Mouse (Mus musculus): ENCODE results near the gene Msantd1.

Gene Msantd1

DNA sequence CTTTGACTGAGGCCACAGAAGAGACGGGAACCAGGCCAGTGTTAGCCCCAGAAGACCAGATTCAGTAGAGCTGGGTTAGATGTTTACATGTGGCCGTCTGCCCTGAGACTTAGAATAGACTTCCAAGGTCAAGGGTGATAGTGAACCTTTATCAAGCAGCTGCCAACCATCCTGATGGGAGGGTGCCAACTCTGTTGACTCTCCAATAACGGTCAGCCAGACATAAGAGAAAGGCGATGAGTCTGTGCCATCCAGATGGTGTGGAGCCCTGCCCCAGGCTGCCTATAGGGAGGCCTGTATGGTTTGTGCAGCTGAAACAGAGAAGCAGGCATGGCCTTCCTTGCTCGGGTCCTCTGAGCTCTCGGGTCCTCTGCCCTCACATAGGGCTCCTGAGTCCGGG is 16.7 kb downstream of the Msantd1 start:
- DNase-seq (ENCODE audit: low read depth, low spot score), result no peak

DNA sequence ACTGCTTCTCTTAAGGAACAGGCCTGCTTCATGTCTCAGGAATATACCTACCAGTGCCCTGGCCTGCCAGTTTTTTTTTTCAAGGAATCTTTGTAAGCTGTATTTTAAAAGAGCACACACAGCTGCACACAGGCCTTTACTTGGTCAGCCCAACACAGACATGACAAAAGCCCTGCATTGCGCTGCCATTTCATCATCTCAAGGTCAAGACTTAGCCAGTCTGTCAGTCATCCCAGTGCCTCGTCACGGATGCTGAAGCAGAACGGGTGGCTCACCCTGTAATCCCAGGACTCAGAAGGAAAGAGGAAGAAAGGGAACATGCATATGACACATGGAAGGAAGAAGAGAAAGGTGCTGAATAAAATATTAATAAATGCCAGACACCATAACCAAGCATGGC is 19.8 kb downstream of the Msantd1 start:
- no peak for DNase-seq (ENCODE audit: low read depth, low spot score)

DNA sequence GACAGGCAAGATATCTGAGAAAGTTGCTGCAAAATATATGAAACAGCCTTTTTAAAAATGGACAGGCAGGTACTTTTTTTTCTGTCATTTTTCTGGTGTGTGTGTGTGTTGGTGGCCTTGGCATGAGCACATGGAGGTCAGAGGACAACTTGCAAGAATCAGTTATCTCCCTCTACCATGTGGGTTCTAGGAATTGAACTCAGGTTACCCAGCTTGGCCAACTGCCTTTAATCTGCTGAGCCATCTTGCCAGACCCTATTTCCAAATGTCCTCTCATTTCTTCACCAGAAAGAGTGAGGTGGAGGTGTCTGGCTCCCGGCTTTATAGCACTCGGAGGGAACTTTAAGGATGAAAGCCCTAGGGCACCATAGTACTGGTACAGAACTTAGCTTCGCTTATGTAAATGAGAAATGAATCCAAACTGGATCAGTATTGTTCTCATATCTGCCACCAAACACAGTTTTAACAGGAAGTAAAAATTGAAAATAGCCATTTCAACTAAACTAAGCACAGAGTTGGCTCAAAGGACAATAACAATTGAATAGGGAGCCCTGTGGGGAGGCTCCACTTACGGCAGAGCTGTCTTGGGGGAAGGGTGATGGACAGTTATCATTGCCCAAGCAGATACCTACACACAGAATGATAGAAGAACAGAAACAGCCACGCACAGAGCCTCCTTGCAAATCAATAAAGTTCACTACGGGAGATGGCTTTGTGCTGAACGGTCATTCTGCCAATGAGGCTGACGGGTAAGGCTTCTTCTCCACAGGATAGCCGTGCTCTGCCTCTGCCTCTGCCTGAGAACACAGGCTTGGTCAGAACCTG is 22.6 kb downstream of the Msantd1 start:
- no peak for DNase-seq (ENCODE audit: low read depth, low spot score)

GRCm38 (mm10) chr5:34931091-34931490 is 23.3 kb downstream of the Msantd1 start:
- no peak for DNase-seq (ENCODE audit: low read depth, low spot score)

GRCm38 (mm10) chr5:34931516-34932457 is 24.0 kb downstream of the Msantd1 start:
- DNase-seq (ENCODE audit: low read depth, low spot score), result no peak

DNA sequence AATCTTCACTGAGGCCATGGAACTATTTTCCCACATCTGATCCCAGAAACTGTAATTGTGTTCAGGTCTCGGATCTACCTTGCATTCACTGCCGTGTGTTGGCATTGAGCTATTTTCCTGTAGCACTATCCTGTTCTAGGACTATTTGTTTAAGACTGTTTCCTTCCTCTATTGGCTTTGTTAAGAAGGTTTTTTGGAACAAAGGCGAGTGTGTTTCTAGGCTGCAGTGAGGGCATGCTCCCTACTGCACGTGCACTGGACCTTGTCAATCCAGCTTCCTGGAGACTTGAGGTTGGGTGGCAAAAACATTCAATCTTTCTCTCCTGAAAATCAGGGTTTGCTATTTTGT is 24.6 kb downstream of the Msantd1 start:
- DNase-seq (ENCODE audit: low read depth, low spot score), result no peak

DNA sequence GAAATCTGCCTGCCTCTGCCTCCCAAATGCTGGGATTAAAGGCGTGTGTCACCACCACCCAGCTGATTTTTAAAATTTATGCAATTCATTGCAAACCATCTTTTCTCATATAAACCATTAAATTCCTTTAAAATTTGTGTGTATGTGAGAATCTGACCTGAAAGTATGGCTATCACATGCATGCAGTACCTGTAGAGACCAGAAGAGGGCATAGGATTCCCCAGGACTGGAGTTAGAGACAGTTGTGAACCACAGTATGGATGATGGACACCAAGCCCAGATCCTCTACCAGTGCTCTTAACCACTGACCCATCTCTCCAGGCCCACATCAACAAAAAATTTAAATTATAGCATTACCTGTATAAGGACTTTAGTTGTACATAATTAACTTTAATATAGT is 25.6 kb downstream of the Msantd1 start:
- DNase-seq (ENCODE audit: low read depth, low spot score), result no peak

- DNase-seq (ENCODE audit: low read depth, low spot score), result no peak
These were observed 34.1 kb downstream of the Msantd1 start for GRCm38 (mm10) chr5:34941710-34942470.

GRCm38 (mm10) chr5:34943428-34943827 is 35.6 kb downstream of the Msantd1 start:
- DNase-seq (ENCODE audit: low read depth, low spot score), result no peak

DNA sequence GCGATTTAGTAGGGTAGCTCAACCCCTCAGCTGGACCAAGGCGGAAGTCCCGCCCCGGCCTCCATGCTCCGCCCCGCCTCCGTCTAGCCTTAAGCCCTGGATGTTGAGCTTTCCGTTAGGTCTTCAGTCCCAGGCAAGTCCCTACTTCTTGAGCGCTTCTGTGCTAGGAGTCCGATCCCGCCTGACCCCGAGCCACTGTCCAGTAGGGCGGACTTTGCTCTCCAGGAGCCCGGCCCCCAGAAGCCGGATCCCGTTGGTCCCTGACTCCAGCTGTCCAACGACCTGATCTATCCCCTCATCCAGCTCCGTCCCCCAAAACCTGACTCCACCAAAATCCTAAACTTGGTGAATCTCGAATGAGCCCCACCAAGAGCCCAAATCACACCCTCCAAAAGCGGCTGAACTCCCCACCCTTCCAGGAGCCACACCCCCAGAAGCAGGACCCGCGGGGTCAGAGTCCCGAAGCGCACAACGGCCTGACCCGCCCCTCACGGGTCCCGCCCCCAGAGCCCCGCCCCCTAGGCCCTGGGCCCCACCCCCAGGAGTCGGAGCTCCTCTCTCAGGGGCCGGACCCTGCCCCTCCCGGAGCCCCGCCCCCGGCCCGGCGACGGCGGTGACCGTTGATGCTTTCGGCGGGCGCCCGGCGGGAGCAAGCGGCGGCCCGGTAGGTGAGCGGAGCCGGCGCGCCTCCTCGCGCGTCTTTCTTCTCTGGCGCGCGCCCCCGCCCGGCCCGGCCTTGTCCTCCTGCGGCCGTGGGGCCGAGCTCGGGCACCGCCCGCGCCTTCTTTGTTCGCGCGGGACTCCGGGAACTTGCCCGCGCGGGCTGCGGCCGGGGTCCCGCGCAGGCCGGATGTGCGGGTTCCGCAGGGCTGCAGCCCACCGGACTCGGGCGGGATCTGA is 41.3 kb downstream of the Msantd1 start, which contains the start of gene Rgs12:
Gene Rgs12 (plus strand): TSS at position 585 of the 900 bp plus-strand sequence.
- peak; percentile 38 for DNase-seq (ENCODE audit: low read depth, low spot score)

DNA sequence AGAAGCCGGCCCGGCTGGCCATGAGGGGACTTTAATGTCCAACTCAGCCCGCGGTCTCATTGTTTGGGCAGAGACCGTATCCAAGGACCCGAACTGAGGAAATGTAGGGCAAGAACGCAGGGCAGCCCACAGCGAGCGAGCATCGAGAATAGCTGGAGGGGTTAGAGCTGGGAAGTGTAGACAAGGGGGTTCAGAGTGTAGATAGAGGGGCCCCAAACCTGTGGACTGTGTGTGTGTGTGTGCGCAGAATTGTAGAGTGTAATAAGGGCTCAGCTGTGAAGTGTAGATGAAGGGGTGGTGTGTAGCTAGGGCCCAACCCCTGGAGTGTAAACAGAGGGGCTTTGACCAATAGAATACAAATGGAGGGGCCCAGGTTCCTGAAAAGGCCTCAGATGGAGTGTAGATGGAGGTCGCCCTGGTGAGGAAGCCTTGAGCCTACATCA is 42.0 kb downstream of the Msantd1 start:
- DNase-seq (ENCODE audit: low read depth, low spot score), result no peak

- no peak for DNase-seq (ENCODE audit: low read depth, low spot score)
These were observed 42.8 kb downstream of the Msantd1 start for GRCm38 (mm10) chr5:34950486-34951160.

GRCm38 (mm10) chr5:34951161-34951834 is 43.5 kb downstream of the Msantd1 start:
- DNase-seq (ENCODE audit: low read depth, low spot score), result no peak

- no peak for DNase-seq (ENCODE audit: low read depth, low spot score)
These were observed 46.7 kb downstream of the Msantd1 start for GRCm38 (mm10) chr5:34954508-34954907.

GRCm38 (mm10) chr5:34955630-34956029 is 47.8 kb downstream of the Msantd1 start:
- no peak for DNase-seq (ENCODE audit: low read depth, low spot score)

GRCm38 (mm10) chr5:34956151-34956550 is 48.3 kb downstream of the Msantd1 start:
- no peak for DNase-seq (ENCODE audit: low read depth, low spot score)

DNA sequence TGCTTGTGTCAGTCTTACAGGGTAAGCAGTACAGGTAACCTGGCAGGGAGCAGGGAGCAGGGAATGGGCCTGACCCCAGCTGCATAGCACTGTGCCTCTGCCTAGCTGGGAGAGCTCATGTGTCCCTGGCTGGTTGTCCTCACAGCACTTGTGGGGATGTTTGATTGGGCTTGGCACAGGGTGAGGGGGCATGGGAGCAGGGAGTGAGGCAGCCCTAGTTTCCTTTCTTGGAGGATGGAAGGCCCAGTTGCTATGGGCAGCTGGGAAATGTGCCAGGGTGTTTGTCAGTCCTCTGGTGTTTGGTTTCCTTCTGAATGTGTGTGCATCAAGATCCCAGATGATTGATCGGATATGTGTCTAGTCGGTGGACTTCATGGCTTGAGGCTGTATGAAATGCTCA is 49.2 kb downstream of the Msantd1 start:
- no peak for DNase-seq (ENCODE audit: low read depth, low spot score)

DNA sequence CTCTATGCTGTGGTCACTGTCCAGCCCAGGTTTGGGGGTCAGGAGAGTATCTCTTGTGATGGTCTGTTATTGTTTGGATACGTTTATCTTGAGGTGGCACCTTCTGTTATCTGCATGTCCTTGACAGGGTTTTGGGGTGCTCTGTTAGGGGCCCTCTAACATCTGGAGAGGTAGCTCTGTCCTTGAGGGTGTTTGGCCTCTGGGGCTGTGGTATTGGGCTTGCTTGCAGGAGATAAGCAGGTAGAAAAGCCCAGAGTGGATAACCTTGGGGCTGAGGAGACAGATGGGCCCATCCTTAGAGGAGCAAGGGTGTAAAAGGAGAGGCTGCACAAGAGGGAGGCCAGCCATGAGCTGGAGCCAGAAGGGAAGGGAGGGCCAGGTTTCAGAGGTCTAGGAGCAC is 52.2 kb downstream of the Msantd1 start:
- DNase-seq (ENCODE audit: low read depth, low spot score), result no peak

GRCm38 (mm10) chr5:34965531-34965930 is 57.7 kb downstream of the Msantd1 start:
- DNase-seq (ENCODE audit: low read depth, low spot score), result no peak

DNA sequence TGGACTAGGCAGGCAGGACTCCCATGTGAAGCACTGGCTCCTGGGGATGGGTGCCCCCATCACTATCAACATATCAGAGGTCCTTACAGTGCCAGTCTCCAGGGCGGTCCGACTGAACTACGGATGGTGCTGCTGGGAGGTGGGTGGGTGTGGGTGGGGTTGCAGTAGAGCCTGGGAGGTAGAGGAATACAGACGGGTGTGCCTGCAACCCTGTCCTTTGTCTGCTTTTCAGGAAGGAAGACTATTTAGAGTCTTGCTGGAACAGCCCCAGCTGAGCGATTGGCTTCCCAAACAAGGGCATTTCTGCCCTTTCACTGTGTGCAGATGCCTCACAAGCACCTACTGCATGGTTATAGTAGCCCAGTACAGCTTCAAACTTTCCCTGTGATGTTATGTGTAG is 60.6 kb downstream of the Msantd1 start:
- no peak for DNase-seq (ENCODE audit: low read depth, low spot score)
